Mouse (Mus musculus): ENCODE results near the gene Mbd5.

Mbd5 gene

DNA sequence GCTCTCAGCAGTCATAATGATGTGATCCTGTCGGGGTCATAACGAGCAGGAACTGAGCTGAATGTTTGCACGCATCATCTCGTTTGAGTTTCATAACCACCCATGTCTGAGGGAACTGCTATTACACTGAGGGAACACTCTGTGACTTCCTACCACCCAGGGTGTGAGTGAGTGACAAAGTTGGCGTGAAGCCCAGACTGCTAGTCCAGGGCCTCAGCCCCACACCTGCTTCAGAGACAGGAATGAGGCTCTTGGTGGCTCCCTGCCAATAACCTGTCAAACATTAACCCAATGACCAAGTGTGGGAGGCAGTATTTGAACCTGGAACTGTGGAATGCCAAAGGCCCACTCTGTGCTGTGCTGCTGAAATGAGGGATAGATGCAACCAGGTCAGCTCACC, 400.5 kb downstream of the Mbd5 start:
- peak; percentile 45 for DNase-seq (ENCODE audit: low read depth)

DNA sequence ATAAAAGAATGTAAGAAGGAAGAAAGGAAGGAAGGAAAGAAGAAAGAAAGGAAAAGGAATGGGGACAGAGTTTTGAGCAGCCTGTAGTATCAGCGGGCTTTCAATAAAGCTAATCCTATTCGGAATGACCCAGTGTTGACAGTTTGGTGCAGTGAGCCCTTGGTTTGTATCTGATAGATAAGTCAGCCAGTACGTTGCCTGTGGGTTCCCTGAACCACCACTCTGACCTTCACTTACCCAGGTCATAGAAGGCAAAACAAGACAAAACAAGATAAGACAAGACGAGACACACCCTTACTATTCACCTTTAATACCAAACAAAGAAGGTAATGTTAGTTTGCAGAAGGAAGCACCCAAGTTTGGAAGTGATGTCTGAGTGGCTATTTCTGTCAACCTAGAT, 401.5 kb downstream of the Mbd5 start:
- no peak for DNase-seq (ENCODE audit: low read depth)

DNA sequence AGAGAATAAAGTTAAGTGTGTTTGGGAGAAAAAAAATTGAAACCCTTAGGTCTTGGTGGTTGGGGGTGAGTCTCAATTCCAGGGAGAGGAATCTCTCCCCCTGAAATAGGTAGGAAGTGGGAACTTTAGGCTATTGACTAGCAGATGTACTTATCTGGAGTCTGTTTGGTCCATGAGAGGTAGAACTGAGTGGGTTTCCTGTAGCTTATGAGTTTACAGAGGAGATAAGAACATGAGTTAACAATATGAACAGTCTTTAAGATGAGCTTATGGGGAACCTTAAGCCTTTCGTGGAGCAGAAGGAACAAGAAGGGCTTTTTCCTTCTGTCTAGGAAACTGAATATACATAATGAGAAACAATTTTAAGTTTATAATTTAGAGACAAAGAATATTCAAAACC, 404.8 kb downstream of the Mbd5 start:
- DNase-seq (ENCODE audit: low read depth), result no peak

DNA sequence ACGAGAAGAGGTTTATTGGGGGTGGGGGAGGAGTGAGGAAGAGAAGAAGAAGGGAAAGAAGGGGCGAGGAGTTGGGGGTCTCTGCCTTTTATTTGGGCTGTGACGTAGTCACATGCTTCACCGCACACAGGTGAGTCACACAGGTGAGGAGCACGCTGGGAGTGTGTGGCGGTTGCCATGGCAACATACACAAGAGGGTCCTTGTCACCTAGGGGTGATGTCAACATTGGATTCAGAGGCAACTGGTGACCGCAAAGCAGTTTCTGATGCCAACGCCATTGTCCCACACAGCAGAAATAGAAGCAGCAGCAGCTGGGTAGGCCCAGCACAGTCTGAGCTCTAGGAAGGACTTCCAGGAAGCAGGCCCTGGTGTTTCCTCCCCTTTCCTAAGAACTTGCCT, 406.6 kb downstream of the Mbd5 start:
- DNase-seq (ENCODE audit: low read depth), result no peak

- no peak for DNase-seq (ENCODE audit: low read depth)
Observed at GRCm38 (mm10) chr2:49358128-49358814, 409.0 kb downstream of the Mbd5 start.

GRCm38 (mm10) chr2:49358839-49359520, 409.7 kb downstream of the Mbd5 start:
- peak; percentile 57 for DNase-seq (ENCODE audit: low read depth)

DNA sequence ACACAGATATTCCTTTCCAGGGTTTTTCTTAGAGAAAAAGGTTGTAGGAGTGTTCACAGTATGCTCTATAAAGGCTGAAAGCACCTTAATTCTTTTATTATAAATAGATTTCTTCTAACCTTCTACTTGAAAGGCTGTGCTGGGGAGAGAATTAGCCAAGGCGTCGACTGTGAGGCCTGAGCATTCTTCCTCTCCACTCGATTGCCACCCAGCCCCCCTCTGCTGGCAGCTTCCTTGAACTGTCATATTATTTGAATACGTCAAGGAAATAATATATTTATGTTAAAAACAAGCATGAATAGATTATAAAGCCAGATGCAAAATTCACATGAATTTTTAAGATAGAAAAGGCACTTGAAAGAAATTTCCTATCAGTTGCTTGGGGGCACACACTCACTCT, 410.4 kb downstream of the Mbd5 start:
- DNase-seq (ENCODE audit: low read depth), result peak; percentile 18

GRCm38 (mm10) chr2:49364546-49364945, 415.2 kb downstream of the Mbd5 start:
- no peak for DNase-seq (ENCODE audit: low read depth)

- no peak for DNase-seq (ENCODE audit: low read depth)
Observed at GRCm38 (mm10) chr2:49366878-49367545, 417.7 kb downstream of the Mbd5 start.

DNA sequence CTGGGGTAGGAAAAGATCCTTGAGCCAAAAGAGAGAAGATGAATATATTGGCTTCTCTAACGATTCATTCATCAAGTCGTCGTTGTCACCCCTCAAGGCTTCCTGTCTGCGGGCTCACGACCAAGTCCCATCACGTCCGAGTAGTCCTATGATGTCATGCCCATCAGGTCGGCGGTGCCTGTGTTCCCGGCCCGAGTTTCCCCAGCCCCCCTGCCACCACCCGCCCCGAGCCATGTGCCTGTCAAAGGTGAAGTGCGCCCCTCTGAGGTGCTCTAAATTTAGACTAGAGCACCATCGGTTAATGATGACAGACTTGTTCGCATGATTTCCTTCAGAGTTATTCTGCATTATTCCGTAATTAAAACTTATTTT, 418.2 kb downstream of the Mbd5 start:
- no peak for DNase-seq (ENCODE audit: low read depth)

GRCm38 (mm10) chr2:49371632-49372031, 422.3 kb downstream of the Mbd5 start:
- DNase-seq (ENCODE audit: low read depth), result no peak

- DNase-seq (ENCODE audit: low read depth), result no peak
Observed at GRCm38 (mm10) chr2:49372586-49372985, 423.3 kb downstream of the Mbd5 start.
